Mouse (Mus musculus): ENCODE measurements around the gene Nfe2. TPM values are rescaled to one million over a fixed set of nuclear protein-coding genes. Genes with fewer than 3 reads are reported as not detected.
A peak's percentile ranks its signal among the peaks of the same experiment; 100 is the strongest.

Nfe2 gene
- total RNA-seq, 2 experiments from 2014 or later, result 0.39 TPM; not detected in 1

DNA sequence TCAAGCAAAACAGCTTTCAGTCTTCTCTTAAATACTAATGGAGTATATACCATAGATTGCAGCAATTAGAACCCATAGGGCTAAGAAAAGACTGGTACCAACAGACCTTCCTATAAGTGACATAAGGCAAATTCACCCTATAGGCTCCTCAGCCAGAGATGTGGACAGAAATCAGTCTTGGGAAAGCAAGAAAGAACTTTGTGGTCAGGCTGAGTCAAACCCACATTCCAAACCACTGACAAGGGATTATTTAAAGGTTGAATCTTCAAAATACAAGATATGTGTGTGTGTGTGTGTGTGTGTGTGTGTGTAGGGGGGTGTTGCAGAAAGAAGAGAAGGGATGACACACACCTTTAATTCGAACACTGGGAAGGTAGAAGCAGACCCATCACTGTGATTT lies 36.8 kb downstream of the Nfe2 start:
- DNase-seq (ENCODE audit: low spot score in 2 of 2), result no peak

DNA sequence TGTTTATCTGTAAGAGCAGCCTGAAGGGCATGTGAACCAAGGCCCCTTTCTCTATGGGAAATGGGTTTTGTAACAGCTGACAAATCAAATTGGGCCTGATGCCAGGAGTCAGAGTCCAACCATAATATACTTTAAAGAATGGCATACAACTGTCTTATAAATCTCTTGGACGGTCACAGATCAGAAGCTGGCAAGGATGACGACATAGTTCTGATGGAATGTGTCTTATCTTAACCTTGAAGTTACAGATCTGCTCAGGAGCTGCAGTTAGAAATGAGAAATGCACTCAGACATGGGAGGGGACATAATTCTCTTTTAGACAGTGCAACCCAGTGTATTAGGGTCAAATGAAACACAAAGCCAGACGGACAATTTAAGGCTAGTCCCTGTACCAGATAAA lies 37.4 kb downstream of the Nfe2 start:
- DNase-seq (ENCODE audit: low spot score in 2 of 2), result no peak

DNA sequence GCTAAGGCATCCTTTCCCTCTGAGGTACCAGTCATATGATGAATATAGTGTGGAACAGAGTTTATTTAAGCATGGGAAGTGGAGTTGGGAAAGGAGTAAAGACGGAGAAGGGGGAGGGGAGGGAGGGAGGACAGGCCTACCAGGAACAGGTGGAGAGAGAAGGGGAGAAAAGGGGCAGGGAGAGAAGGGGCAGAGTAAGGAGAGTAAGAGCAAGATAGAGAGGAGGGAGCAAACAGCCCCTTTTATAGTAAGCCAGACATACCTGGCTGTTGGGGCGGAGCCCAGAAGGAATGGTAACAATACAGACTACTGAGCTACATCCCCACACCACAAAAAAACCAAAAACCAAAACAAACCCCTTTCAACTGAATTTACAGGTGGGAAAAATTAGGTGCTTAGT lies 42.2 kb downstream of the Nfe2 start:
- no peak for DNase-seq (ENCODE audit: low spot score in 2 of 2)

DNA sequence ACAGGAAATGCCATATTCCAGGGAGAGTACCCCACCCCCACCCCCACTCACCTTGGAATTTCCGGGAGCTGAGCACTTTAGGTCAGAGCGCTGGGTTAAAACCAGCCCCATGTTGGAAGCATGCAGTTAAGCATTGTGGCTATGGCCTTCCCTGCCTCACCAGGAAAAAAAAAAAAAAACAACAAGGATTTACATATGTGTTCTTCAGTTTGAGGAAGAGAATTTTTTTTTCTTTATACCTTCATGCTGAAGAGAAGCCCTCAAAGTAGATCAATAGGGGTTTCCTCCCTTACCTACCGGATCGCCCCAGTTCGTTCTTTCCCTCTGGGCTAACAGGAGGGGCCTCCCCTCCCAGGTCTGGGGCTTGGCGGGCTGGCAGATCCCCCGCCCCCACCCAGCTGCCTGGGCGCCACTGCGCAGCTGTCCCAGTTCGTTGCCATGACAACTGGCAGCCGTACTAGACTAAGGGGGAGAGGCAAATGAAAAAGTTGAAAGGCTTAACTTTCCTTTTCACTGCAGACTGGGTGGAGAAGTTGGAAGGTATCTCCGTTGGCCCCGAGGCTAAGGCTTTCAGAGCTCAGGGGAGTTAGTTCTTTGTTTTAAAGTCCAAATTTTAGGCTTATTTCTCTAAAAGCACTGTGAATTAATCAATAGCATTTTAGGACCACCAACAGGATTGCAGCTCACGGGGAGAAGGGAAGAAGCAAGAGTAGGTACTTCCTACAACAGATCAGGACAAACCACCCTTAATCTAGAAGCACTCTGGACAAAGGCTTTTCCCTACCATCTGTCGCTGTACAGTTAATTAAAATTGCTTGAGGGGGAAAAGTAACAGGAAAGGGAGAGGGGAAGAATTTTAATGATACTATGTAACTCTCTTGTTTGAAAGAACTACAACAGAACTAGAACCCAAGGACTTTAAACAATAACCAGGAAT lies 43.0 kb downstream of the Nfe2 start:
- DNase-seq (ENCODE audit: low spot score in 2 of 2), result peak; percentile 87 to 92

DNA sequence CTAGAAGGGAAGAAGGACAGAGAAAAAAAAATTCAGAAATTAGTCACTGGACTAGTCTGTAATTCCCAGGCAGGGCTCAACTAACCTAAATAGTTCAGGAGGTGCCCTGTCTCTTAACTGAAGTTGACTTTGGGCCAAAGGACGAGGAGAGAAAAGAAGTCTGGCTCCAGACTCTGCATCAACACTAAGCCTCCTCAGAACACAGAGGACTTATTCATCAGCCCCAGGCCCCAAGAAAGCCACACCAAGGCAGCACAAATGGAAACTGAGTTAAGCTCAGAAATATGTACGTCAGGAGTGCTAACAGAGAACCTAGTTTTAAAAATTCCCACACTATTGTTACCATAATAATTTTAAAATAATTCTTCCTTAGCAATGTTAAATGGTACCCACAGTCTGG lies 44.1 kb downstream of the Nfe2 start:
- DNase-seq (ENCODE audit: low spot score in 2 of 2), result no peak

DNA sequence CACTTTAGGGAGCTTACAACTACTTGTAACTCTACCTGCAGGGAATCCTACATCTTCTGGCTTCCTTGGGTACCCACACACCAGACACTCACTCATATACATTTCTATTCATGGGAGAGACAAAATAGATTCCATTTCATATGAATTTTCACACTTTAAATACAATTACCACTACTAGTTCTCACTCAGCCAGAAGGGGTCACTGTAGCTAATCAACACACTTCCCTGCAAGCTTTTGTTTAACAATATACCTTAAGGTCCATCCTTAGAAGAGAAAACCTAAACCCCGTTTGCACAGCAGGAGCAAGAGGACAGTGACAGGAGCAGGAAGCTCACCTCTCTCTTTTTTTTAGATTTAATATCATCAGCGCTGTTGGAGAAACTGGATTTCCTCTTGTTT lies 53.0 kb downstream of the Nfe2 start:
- no peak for DNase-seq (ENCODE audit: low spot score in 2 of 2)

DNA sequence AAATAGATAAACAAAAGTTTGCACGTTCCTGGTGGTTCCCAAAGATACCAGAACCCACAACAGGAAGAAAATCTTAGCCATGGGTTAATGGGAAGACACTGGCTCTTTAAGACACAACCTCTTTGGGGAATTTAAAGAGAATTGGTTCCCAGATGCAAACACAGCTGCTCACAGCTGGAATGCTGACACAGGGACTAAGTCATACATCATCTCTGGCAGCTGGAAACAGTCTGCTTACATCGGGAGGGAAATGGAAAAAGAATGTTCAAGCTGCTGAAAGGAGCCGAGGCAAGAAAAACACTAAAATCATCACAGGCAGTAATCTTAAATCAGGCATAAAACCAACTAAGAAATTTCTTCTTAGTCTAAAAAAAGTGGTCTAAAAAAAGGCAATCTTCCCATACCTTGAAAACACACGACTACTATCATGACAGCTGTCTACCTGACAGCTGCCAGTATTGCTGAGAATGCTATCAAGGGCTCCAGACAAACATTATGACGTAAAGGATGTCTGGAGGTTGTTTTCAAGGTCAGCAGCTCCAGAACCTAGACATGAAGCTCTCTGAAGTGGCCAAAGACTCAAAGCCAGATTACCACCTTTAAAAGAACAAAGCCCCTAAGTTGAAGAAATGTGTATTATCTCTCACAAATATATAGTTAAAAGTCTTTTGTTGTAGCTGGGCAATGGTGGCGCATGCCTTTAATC lies 56.0 kb downstream of the Nfe2 start:
- DNase-seq (ENCODE audit: low spot score in 2 of 2), result no peak

Small RNA genes lying within 50 kb of the gene (microRNA-seq; reads per million reads assigned to microRNA genes)
- gene Mir148b, result 66.5 to 146 reads per million in 2 experiments

Other genes with a start within 250 kb of the Nfe2 start
- gene Hoxc4, start 239.5 kb downstream of the Nfe2 start, total RNA-seq (2021), result not detected
- gene Smug1, start 91.3 kb downstream of the Nfe2 start, total RNA-seq (2021), result 10 to 100 TPM; 15.1 to 17.4 TPM
- gene Cbx5, start 18.6 kb downstream of the Nfe2 start, total RNA-seq (2021), result 100 to 1,000 TPM; 181 to 188 TPM
- 100 to 1,000 TPM; 399 to 417 TPM for gene Hnrnpa1, start 18.0 kb downstream of the Nfe2 start, total RNA-seq (2021)
- gene Copz1, start 14.3 kb upstream of the Nfe2 start, total RNA-seq (2021), result 100 to 1,000 TPM; 111 to 112 TPM
- gene Gpr84, start 52.2 kb upstream of the Nfe2 start, total RNA-seq (2021), result 1 to 10 TPM in 1 of 2 experiments, under 1 TPM in 1; 0.89 to 1.0 TPM
- 10 to 100 TPM; 36.5 to 45.0 TPM for gene Zfp385a, start 81.7 kb upstream of the Nfe2 start, total RNA-seq (2021)
- gene Itga5, start 108.4 kb upstream of the Nfe2 start, total RNA-seq (2021), result 1 to 10 TPM; 6.7 to 7.5 TPM
- gene Gtsf1, start 172.1 kb upstream of the Nfe2 start, total RNA-seq (2021), result not detected
- gene Gtsf2, start 190.1 kb upstream of the Nfe2 start, total RNA-seq (2021), result not detected
- 1 to 10 TPM; 8.7 TPM for gene Nckap1l, start 195.4 kb upstream of the Nfe2 start, total RNA-seq (2021)
- gene Pde1b, start 244.6 kb upstream of the Nfe2 start, total RNA-seq (2021), result 10 to 100 TPM; 48.2 to 53.9 TPM